Mouse (Mus musculus) retina, embryonic 14.5 days (tissue): ENCODE data around the gene Ap2a1.

Experiments used
- DNase-seq: peaks from one replicate; pipeline ENCODE4 v3.0.0-alpha.2; 2015; ENCODE audit warnings: low spot score

The Ap2a1 gene

DNA sequence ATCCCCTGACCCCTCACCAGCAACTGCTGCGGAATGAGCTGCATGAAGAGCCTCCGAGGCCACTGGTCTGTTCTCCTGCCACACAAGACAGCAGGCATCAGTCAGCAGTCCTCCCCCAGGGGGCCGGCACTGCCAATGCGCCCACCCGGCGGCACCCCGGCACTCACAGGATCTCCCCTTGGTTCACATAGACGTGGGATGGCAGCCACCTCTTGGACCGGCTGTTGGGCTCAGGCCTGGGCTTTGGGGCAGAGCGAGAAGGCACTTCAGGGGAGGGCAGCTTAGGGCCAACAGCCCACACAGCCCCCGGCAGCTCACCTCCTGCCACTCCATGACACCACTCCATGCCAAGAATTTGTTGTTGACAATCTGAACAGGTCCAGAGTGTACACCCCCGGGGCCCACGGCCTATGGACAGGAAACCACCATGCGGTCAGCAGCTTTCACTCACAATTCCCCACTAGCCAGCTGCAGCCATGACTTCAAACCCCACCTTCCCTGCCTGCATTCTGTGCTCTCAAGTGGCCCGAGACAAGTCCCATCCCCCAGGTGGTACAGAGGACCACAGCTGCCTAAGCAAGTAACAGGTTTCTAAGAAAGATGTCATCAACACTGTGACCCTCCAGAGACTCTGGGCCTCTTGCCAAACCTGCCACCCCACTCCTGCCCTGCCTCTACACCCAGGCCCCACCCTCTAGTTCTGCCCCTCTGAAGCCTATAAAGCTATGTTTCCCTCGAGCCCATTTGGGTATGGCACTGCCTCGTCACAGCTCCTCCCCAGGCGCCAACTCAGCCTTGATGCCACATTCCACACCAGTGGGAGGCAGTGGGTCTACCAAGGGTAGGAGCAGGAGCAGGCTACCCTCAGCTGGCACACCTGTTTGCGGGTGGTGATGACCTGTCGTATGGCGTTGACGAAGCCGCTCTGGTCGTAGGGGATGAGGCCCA, 64.4 kb downstream of the Ap2a1 start:
- no peak for DNase-seq

DNA sequence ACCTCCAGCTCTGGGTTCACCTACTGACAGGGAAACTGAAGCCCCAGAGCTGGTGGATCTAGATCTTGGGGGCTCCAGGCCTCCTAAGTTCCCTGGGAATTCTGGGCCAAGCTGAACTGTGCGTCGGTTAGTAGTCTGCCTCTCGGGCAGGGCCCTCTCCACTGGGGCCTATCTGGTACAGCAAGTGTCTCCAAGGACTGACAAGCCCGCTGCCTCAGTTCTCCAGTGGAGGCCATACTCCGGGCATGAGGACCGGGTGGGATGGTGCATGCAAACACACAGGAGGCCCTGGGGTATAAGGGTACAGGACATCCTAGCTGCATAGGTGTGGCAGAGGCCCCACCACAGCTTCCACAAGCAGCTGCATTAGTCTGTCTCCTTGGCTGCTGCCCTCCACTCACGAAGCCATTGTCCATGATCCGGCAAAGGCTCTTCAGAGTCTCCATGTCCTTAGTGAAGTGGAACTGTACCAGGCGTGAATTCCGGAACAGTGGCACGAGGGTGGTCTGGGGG, 65.3 kb downstream of the Ap2a1 start:
- no peak for DNase-seq

DNA sequence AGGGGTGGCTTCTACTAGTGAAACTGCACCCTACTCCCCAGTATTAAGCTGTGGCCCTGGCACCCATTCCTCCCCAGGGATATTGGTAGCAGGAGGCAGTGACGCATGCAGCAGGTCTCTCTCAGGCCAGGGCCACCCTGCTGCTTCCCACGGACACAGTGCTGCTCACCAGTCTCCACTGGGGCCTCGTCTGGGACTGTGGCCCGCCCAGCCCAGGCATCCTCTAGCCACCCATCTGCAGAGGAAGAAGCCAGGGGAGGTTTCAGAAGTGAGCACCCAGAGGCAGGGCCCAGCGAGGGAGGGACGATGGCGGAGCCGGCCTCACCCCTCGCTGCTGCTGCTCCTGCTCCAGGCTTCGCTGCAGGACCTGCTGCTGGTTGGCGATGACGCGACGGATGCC, 66.1 kb downstream of the Ap2a1 start:
- DNase-seq: no peak

DNA sequence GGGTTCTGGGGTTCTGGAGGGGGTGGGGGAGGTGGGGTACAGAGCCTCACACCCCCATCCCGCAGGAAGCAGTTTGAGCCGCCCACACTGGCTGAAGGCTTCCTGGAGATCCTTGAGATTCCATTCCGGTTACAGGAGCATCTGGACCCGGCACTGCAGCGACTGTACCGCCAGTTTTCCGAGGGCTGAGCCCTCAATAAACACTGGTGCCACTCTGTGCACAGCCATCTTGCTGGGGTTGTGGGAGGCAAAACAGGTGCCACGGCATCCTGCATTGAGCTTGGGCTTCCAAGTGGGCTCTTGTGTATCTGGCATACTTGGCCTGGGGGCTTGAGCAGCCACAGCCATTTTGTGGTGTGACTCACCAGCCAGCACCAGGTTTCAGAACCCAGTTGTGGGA, 66.9 kb downstream of the Ap2a1 start:
- no peak for DNase-seq

DNA sequence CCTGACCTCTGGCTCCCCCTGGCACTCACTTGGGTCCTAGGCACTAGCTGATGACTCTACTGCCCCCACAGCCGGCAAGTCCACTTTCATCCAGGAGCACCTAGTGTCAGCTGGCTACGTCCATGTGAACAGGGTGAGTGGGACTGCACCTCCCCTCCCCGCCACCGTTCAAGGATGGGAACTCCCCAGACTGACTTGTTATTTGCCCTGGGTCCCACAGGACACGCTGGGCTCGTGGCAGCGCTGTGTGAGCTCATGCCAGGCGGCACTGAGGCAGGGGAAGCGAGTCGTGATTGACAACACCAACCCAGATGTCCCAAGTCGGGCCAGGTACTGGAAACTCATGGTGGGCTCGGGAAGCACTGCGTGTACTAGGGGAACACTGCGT, 67.9 kb downstream of the Ap2a1 start:
- no peak for DNase-seq

DNA sequence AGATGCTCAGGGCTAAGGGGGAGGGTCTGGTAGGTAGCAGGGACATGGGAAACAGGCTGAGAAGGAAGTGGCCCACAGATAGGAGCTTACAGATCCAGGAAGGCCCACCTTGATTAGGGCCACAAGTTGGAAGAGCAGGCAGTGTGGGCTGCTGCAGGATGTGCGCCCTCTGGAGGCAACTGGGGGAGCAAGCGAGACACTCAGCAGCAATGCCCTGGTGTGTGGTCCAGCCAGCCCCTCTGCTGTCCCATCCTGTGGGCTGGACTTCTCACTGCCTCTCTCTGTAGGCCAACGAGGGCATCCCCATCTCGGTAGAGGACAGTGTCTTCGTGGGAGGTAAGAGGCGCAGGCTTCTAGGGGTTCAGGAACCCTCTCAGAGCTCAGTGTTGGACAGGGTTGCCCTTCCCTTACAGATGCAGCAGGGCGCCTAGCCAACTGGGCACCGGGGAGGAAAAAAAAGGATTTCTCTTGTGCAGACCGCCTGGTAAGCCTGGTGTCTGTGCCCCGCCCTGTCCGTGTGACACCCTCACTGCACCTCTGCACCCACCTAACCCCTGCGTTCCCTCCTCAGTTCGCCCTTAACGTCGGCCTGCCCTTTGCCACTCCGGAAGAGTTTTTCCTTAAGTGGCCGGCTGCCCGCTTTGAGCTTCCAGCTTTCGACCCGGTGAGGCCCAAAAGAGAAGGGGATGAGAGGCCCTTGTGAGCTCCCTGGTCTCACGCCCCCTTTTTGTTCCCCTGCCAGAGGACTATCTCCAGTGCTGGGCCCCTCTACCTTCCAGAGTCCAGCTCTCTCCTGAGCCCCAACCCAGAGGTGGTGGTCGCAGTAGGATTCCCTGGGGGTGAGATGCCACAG, 68.5 kb downstream of the Ap2a1 start:
- DNase-seq: peak; percentile 89

DNA sequence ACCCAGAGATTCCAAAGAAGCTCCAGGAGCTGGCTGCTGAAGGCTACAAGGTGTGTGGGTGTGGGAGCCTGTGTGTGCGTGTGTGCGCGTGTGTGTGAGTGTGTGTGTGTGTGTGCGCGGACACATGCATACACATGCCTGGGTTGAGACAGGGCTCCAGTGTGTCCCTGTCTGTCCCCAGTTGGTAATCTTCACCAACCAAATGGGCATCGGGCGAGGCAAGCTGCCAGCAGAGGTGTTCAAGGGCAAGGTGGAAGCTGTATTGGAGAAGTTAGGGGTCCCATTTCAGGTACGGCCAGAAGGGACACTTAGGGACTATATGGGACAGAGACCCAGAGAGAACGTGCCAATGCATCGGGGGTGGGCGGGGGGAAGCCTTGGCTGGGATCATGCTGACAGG, 69.4 kb downstream of the Ap2a1 start:
- DNase-seq: no peak

DNA sequence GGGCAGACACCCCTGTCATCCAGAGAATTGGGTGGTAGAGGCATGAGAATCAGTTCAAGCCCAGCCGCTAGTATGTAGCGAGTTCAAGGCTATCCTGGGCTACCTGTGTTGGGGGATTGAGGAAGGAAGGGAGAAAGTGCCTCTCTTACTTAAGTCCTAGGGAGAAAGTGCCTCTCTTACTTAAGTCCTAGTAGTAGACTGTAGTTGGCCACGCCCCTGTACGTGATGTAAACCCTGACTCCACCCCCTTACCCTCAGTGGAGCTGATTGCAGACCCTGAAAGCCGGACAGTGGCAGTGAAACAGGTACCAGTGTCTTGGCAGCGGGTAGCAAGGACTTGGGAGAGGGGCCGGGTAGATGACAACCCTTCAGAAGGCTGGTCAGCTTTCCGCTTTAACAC, 71.4 kb downstream of the Ap2a1 start:
- no peak for DNase-seq

DNA sequence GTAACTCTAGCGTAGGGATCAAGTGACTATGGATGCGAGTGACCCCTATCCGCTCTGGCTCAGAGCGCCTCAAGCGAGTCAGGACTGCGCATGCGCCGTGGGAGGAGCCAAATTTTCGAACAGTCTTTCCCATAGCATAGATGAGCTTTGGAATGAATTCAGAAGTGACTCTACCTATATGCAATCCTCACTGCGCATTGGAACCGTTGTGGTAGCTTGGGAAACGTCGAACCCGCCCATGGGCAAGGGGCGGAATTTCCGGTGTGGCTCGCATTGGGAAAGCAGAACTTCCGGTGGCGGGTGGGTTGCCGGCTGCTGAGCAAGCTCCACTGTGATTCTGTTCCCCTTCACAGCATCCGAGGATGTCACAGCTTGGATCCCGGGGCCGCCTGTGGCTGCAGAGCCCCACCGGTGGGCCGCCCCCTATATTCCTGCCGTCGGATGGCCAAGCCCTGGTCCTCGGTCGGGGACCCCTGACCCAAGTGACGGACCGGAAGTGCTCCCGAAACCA, 72.2 kb downstream of the Ap2a1 start, which contains the start of gene Pnkp:
Gene Pnkp (plus strand): TSS at position 98 of the 511 bp plus-strand sequence.
- peak; percentile 88 for DNase-seq

DNA sequence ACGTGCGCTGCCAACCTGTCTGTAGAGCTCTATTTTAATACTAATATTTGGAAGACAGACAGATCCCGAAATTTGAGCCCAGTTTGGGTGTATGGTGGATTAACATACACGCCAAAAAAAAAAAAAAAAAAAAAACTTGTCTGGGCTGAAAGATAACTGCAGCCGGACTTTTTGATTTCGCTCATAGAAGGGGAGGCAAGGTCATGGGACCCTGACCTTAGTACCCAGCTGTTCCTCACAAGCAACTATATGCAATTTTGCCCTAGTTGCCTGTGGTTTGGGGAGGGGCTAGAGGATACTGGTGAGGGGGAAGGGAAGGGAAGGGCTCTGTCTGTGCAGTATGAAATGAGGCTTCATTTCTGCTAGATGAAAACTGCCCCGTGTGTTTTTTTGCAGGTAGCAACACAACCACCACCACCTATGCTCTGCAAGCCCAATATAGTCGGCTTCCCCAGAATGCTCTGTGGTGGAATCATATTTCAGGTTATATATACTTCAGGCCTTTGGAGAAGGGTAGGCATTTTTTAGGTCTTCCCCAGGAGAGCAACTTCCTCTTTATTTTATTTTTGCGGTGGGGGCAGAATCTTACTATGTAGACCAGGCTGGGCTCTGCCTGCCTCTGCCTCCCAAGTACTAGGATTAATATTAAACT, 72.9 kb downstream of the Ap2a1 start:
- DNase-seq: no peak

DNA sequence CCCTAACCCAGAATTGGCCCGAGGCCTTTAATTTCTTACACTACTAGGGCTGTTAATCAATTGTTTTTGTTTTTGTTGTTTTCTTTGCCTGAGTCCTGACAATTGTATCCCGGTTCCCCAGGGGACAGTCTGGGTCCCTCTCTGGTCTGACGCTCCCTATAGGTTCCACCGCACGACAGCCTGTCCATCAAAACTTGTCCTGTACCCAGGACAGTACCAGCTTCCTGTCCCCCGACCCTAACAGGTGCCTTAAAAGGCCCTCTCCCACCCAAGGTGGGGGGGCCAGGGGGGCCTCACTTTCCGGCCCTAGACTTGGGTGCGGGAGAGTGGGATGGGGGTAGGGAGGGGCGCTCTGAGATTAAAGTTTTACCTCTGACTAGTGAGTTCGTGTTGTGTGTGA, 74.3 kb downstream of the Ap2a1 start:
- DNase-seq: no peak

DNA sequence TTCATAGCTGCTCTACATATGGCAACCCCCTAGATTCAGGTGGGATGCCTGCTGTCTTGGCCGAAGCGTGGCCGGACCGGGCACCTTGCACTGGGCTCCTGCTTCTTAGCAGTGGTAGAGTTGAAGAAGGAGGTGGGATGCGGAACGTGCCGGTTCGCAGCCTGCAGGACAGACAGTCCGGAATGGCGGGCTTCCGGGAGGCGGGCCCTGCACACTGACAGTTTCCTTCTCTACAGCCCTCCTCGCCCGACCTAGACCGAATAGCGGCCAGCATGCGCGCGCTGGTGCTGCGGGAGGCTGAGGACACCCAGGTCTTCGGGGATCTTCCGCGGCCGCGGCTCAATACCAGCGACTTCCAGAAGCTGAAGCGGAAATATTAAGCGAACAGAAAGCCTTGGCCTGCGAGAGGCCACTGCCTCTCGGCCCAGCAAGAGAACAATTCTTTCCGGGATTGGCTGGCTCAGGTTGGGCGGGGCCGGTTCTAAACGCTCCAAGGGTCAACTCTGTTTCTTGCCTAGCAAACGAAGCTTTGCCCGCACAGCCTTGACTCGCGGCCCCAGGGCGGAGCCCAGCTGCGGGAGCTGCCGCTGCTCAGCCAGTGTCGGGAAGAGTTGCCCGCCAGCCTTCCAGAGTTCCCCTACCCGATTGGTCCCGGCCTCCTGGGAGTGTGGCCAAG, 74.8 kb downstream of the Ap2a1 start:
- DNase-seq: peak; percentile 78

DNA sequence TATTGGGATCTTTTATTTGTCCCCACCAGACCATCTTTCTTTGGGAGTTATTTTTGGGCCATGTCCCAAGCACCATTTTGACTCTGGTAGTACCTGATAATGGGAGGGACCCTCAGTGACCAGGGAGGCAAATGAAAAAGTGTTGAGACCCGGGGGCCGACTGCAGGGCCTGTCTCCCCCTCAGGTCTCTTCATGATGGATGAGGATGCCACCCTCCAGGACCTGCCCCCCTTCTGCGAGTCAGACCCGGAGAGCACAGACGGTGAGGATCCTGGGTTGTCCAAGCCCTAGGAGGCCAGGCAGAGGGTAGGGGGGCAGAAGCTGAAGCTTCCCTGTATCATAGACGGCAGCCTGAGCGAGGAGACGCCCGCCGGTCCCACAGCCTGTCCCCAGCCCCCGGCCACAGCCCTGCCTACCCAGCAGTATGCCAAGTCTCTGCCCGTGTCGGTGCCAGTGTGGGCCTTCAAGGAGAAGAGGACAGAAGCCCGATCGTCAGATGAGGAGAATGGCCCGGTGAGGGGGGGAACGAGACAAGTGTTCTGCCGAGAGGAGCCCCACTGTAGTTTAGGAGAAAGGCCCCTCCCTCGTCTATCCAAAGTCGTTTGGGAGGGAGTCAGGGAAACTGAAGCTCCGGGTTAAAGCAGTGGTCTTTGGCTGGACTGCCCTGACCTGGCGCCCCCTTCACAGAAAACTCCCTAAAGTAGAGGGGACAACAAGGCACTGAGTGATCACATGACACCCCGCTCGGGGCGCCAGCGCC, 75.5 kb downstream of the Ap2a1 start:
- no peak for DNase-seq

DNA sequence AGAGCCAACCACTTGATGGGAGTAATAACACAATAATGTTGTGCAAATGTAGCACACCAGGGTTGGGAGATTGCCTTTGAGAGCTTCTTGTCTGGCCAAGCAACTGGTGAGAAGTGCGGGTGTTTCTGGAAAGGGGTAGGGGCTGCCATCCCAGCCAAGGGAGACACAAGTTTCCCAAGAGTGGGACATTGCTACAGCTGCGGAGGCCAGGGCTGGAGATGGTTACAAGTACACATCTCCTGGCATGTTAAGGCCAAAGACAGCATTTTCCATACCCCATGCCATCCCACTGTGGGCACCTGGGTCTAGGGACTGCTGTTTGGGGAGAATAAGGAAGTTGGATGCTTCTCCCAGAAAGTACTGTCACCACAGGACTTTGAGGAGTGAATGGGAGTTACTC, 76.2 kb downstream of the Ap2a1 start:
- no peak for DNase-seq

DNA sequence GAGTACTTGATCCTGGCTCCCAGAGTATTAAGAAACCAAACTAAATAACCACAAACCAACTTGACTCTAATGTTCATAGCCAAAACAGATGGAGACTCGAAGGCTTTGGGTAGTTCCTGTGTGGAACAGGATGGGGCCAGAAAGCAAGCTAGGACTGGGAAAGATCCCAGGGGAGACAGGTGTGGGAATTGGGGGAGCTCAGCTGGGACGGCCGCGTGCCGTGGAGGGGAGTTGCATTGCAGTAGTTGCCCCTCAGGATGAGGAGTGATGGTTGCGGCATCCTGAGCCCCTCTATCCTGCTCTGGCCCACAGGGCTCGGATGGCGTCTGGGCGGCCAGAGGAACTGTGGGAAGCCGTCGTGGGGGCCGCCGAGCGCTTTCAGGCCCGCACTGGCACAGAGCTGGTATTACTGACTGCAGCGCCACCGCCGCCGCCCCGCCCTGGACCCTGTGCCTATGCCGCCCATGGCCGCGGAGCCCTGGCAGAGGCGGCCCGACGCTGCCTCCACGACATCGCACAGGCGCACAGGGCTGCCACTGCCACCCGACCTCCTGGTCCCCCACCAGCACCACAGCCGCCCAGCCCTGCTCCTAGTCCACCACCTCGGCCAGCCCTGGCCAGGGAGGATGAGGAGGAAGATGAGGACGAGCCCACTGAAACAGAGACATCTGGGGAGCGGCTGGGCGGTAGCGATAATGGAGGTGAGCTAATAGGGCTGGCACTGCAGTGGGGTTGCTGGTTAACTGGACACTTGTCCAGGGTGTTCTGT, 76.9 kb downstream of the Ap2a1 start:
- DNase-seq: no peak

DNA sequence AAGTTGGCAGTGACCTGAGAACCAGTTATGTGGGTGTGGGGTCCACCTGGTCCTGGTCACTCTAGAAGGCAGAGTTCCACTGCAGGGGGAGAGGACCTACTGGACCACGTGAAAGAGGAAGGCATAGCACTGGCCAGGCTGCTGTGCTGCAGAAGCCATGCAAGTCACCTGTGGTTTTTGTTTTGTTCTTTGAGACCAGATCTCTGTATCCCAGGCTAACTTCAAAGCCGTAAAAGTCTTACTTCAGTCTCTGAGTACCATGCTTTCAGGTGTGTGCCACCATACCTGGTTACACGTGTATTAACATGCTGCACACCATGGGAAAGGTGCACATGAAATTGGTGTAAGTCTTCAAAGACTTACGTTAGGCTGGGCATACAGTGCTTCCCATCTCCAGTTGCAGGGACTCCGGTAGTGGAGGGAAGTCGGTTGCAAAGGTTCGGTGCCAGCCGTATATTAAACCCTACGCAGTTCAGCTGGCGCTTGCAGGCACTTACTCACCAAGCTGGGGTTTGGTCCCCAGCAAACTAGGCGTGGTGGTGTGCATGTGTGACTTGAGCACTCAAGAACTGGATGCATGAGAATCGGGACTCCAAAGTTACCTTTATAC, 77.6 kb downstream of the Ap2a1 start:
- DNase-seq: no peak

DNA sequence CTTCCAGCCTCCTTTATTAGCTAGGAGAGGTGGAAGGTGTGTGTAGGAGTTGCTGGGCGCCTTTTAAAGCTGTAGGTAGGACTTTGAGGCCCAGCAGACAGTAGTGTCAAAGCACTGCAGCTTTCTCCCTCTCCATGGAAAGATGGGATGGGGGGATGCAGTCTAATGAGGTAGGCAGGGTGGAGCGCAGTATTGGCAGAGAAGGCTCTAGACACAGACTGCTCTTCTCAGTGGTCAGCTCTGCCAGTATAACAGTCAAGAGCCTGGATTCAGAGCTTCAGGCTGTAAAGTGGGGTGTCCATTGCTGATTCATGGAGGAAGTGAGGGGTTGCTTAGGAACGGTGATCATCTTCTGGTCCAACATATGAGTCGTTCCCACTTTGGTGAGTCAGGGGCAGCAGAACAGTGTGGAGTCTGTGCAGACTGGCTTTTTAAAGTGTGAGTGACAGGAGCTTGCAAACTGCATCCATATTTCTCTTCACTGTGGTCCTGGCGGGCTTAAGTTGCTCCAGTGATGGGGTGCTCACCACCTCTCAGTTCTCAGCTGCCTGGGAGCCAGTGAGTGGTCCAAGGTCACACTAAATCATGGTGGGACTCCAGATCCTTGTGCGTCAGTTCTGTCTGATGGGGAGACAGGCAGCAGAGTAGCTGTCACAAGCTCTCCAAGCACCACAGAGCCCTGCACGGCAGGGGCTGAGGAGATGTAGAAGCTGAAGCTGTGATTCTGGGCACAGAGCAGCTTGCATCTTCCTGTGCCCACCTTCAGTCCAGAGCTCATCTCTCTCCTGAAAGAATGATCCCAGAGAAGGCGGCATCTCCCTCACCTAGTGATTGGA, 78.3 kb downstream of the Ap2a1 start:
- DNase-seq: no peak
